Mouse (Mus musculus) kidney, adult 2 months (tissue): ENCODE measurements around the gene Fgfr3. TPM values are rescaled to one million over a fixed set of nuclear protein-coding genes. Genes with fewer than 3 reads are reported as not detected.

Experiments
- DNase-seq: peaks from one replicate; pipeline ENCODE4 v3.0.0; 2021
- H3K27ac ChIP-seq: fragments of 200-500 bp; 2 replicates; pipeline ENCODE4 v1.5.1; 2012; ENCODE audit warnings: low read depth, low read length, control low read depth, inconsistent platforms; ENCODE audit not compliant: insufficient read depth
- H3K27me3 ChIP-seq: fragments of 200-500 bp; replicated peaks from 2 replicates; pipeline ENCODE4 v1.6.1; 2012; ENCODE audit warnings: mild to moderate bottlenecking, moderate library complexity, low read length, inconsistent platforms; ENCODE audit not compliant: control insufficient read depth, insufficient read depth
- H3K36me3 ChIP-seq: fragments of 200-500 bp; 2 replicates; pipeline ENCODE4 v1.6.1; 2012; ENCODE audit warnings: mild to moderate bottlenecking, moderate library complexity, low read length, inconsistent platforms; ENCODE audit not compliant: control insufficient read depth, insufficient read depth
- H3K4me1 ChIP-seq: fragments of 200-500 bp; 2 replicates; pipeline ENCODE4 v1.6.1; 2011; ENCODE audit warnings: low read length; ENCODE audit not compliant: control insufficient read depth, insufficient read depth
- H3K4me3 ChIP-seq: fragments of 200-500 bp; 2 replicates; pipeline ENCODE4 v1.5.1; 2011; ENCODE audit warnings: mild to moderate bottlenecking, low read depth, low read length, control low read depth; ENCODE audit not compliant: insufficient read depth
- CTCF ChIP-seq: fragments of 200-500 bp; conservative IDR thresholded peaks from 2 replicates; pipeline ENCODE4 v1.5.1; 2011; ENCODE audit warnings: low read depth, mild to moderate bottlenecking, control low read depth, low read length, moderate library complexity, mixed read lengths; ENCODE audit not compliant: insufficient read depth, insufficient read length
- POLR2A ChIP-seq: fragments of 200-500 bp; IDR thresholded peaks from one replicate; pipeline ENCODE4 v1.6.1; 2011; ENCODE audit warnings: low read depth, low read length, control low read depth
- WGBS: fragments of 180-500 bp; shearing (Covaris S2); methylation state at CpG from one replicate; pipeline ENCODE4 v1.1.7; 2018; 5-methylcytosine and 5-hydroxymethylcytosine counted together
- polyA plus RNA-seq: library from polyadenylated mRNA; depleted of rRNA; stranded (reverse); fragments of >200 nt; gene quantifications from 2 replicates; pipeline ENCODE4 v1.2.3, GENCODE M21; 2012

Fgfr3 gene
- polyA plus RNA-seq, 1 experiment, result 63.7 TPM

DNA sequence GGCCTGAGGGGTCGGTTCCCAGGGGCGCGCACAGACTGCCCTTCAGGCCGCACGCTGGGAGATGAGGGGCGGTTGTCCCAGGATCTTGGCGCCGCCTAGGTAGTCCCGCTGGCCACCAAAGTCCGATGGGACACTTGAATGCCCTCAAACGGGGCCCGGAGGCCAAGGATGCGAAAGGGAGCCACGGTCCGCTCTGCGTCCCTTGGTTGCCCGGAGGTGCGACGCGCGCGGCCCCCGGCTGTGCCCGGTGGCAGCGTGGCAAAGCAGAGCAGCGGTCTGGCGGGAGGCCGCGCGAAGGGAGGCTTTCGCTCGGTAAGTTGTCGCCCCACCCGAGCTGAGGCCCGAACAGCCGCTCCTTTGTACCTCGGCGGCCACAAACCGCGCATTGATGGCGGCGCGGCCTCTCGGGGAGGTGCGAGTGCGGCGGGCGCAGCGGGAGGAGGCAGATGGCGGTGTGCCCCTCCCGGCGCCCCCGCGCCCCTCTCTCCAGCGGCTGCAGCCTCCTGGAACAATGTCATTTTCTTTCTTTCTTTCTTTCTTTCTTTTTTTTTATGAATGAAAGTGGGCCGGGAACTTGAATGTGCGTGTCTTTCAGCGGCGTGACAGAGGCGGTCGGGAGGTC, 1.7 kb downstream of the Fgfr3 start:
- 4% methylated on average over 61 of the region's 61 CpGs for WGBS
- no peak for TF ChIP-seq POLR2A
- no peak for TF ChIP-seq CTCF
- no peaks in the 10 kb centered on the region for H3K27me3 ChIP-seq
- peak overlapping the region; percentile 96 for H3K27ac ChIP-seq
- H3K4me1 ChIP-seq, result peaks cover 21% of the 10 kb centered on the region
- H3K36me3 ChIP-seq, result no peaks in the 10 kb centered on the region
- peak overlapping the region; percentile 88 for H3K4me3 ChIP-seq
- no peak for DNase-seq

DNA sequence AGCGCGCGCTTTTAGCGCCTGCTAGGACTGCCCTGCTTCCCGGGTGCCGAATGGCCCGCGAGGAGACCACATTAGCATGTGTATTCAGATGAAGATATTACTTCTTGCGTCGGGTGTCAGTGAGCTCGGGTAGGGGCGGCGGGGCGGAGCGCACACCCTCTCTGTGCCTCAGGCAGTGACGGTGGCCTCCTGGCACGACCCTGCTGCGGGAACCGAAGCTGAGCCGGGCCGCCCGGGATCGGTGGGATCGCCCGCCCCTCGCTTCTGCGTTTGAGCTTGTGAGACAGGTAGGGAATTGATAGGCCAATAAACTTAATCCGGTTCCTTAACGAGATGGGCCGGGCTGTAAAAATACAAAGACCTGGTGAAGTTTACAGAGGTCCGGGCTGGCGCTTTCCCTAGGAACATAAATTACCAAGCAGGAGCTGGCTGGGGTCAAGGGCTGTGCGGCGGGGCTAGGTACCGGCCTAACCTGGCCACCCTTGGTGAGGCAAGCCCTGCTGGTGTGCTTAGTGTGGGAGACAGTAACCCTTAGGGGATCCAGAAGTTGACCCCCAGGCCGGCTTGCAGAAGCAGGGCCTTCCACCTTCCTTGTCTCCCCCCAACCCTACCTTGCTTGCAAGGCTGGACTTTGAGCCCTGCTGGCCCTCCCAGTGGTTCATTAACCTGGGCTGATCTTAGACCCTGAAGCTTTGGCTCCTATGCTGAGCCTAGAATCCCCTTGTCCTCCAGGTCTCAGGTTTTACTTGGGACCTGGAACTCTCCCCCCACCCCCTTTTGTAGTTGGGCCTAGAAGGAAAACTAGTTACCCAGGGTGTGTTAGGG, 2.4 kb downstream of the Fgfr3 start:
- H3K27me3 ChIP-seq, result no peaks in the 10 kb centered on the region
- peak overlapping the region; percentile 88 for H3K4me3 ChIP-seq
- TF ChIP-seq POLR2A (no peak), CTCF (no peak)
- peaks cover 21% of the 10 kb centered on the region for H3K4me1 ChIP-seq
- peak; percentile 89 for DNase-seq
- no peaks in the 10 kb centered on the region for H3K36me3 ChIP-seq
- peak overlapping the region; percentile 96 for H3K27ac ChIP-seq
- WGBS, result 32% methylated on average over 36 of the region's 36 CpGs

DNA sequence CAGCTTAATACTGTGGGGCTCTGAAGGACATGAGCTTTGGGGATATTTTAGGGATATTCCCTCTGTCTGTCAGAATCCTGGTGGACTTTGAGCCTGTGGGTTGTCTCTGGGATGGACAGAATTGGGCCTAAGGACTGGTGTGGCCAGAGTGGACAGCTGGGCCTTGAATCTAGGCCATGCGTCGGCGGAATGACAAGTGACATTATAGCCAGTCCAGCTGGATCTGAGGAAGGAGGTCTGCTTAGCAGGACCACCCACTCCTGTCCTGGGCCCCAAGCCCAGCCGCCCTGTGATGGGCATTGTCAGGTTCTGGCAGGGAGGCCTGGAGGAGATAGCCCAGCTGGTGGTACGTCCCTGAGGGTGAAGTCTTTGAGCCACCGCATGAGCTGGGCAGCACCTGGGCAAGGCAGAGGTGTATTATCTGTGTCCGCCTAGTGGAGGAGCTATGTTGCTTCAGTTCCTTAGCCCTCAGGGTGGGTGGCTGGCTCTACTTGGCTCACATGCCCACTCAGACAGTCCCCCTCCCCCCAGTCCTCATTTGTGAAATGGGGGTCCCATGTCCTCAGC, 4.7 kb downstream of the Fgfr3 start:
- Histone ChIP-seq H3K27me3 (no peaks in the 10 kb centered on the region), H3K36me3 (no peaks in the 10 kb centered on the region), H3K4me1 (peaks cover 26% of the 10 kb centered on the region), H3K4me3 (no peak overlapping the region), H3K27ac (no peak overlapping the region; the same call in none of the 2 replicates)
- TF ChIP-seq POLR2A, result no peak
- TF ChIP-seq CTCF, result no peak
- DNase-seq, result no peak
- WGBS, result 73% methylated on average over 7 of the region's 7 CpGs

DNA sequence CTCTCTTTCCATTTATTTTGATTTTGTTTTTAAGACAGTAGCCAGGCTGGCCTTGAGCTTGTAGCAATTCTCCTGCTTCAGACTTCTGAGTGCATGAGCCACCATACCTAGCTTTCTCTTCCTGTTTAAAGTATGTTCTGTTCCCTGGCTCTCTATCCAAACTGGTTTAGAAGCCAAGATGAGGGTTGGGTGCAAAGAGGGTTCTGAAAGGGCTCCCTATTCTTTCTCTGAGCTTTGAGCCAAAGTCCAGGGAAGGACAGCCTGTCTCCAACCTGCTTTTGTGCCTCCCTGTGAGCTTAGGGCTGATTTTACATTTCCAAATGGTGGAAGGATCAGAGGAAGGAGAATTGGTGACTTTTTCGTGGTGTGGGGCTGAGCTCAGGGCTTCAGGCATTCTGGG, 5.4 kb downstream of the Fgfr3 start:
- no peak for DNase-seq

DNA sequence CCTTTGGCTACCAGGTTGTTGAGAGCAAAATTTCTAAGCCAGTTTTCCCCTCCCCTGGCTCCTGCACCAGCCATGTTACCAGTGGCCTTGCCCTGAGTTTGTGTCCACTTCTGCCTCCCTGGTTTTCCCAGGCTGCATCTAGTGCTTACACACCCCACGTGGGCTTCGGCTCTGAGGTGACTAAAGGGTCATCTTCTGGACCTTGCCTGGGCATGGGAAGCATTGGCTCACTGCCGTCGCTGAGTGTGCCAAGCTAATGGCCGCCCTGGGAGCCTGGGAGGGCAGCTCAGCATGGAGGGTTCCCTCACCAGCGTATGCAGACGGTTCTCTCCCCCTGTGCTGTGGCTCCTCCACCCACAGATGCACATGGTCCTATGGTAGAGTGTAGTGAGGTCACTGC, 7.4 kb downstream of the Fgfr3 start:
- Histone ChIP-seq H3K27ac (no peak overlapping the region), H3K4me3 (no peak overlapping the region), H3K36me3 (no peaks in the 10 kb centered on the region), H3K27me3 (no peaks in the 10 kb centered on the region), H3K4me1 (peaks cover 23% of the 10 kb centered on the region)
- peak; percentile 94 for DNase-seq
- TF ChIP-seq CTCF (no peak), POLR2A (no peak)
- WGBS, result 62% methylated on average over 7 of the region's 7 CpGs

More for the DNA sequence above, 5.4 kb downstream of the Fgfr3 start:
- H3K4me3 ChIP-seq, result no peak overlapping the region
- TF ChIP-seq POLR2A (no peak), CTCF (no peak)
- H3K4me1 ChIP-seq, result peaks cover 23% of the 10 kb centered on the region
- no peaks in the 10 kb centered on the region for H3K36me3 ChIP-seq
- no peaks in the 10 kb centered on the region for H3K27me3 ChIP-seq
- 59% methylated on average over 1 of the region's 1 CpGs for WGBS
- H3K27ac ChIP-seq, result no peak overlapping the region; the same call in 1 of the 2 replicates

DNA sequence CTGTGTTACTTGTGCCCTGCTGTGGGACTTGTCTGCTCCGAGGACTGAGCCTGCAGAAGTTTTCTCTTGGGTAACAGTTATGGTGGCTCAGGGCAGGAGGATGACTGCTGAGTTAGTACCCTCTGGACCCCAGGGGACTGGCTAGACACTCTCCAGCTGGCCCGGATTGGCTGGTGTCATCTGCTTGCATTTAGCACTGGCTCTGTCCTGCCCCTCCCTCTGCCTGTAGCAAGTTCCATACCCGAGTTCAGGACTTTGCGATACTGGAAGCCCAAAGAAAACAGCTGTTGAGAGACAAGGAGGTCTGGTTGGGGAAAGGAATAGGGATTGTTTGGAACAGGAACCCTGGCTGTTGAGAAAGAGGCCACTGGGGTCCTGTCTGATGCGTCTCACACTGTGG, 9.0 kb downstream of the Fgfr3 start:
- Histone ChIP-seq H3K4me1 (peaks cover 21% of the 10 kb centered on the region), H3K36me3 (no peaks in the 10 kb centered on the region; the same call in 1 of the 2 replicates), H3K27ac (no peak overlapping the region), H3K27me3 (no peaks in the 10 kb centered on the region), H3K4me3 (no peak overlapping the region)
- no peak for DNase-seq
- WGBS, result 68% methylated on average over 5 of the region's 5 CpGs
- TF ChIP-seq POLR2A (no peak), CTCF (no peak)

DNA sequence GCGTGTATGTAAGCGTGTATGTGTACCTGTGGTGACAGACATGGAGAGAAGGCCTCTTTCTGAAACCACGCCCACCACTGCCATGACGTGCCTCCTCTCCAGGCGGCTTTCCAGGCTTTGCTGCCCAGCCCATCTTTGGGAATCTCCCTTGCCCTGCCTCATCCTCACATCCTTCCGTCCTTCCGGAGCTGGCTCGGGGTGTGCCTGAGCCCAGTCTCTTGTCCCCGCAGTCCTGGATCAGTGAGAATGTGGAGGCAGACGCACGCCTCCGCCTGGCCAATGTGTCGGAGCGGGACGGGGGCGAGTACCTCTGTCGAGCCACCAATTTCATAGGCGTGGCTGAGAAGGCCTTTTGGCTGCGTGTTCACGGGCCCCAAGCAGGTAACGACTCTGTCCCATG, 9.6 kb downstream of the Fgfr3 start:
- no peak for DNase-seq
- H3K27ac ChIP-seq, result no peak overlapping the region
- WGBS, result 69% methylated on average over 21 of the region's 21 CpGs
- no peaks in the 10 kb centered on the region for H3K27me3 ChIP-seq
- no peaks in the 10 kb centered on the region; the same call in 1 of the 2 replicates for H3K36me3 ChIP-seq
- TF ChIP-seq CTCF (no peak), POLR2A (no peak)
- H3K4me1 ChIP-seq, result peaks cover 23% of the 10 kb centered on the region
- H3K4me3 ChIP-seq, result no peak overlapping the region
